Mouse (Mus musculus): ENCODE measurements at regions not wholly inside any gene's neighbourhood (a gene's known extent, or its start where the extent isn't known, plus 50 kb on each side); places are given as distances from the start of the nearest gene placed in this dataset.
A peak's percentile ranks its signal among the peaks of the same experiment; 100 is the strongest.

- TF ChIP-seq POLR2A (IDR thresholded peaks at IDR 0.05; ENCODE audit: borderline replicate concordance, extremely low read depth, insufficient read depth, insufficient read length, poor library complexity, severe bottlenecking) = no peak
- TF ChIP-seq CTCF (IDR thresholded peaks at IDR 0.05; ENCODE audit: borderline replicate concordance, extremely low read depth, insufficient read depth, insufficient read length) = no peak
- DNase-seq (ENCODE audit: low read depth) = no peak
Observed at GRCm38 (mm10) chr5:28630186-28630585, 163.1 kb upstream of the Shh start.

GRCm38 (mm10) chr5:28611885-28612284 lies 144.8 kb upstream of the Shh start:
- TF ChIP-seq POLR2A (IDR thresholded peaks at IDR 0.05; ENCODE audit: borderline replicate concordance, extremely low read depth, insufficient read depth, insufficient read length, poor library complexity, severe bottlenecking) (no peak), CTCF (IDR thresholded peaks at IDR 0.05; ENCODE audit: borderline replicate concordance, extremely low read depth, insufficient read depth, insufficient read length) (no peak)
- DNase-seq (ENCODE audit: low read depth) = peak; percentile 47

GRCm38 (mm10) chr5:28596537-28597314 lies 129.7 kb upstream of the Shh start:
- no peak for TF ChIP-seq POLR2A (IDR thresholded peaks at IDR 0.05; ENCODE audit: borderline replicate concordance, extremely low read depth, insufficient read depth, insufficient read length, poor library complexity, severe bottlenecking)
- TF ChIP-seq CTCF (IDR thresholded peaks at IDR 0.05; ENCODE audit: borderline replicate concordance, extremely low read depth, insufficient read depth, insufficient read length) = no peak

GRCm38 (mm10) chr5:28571347-28571998 lies 104.4 kb upstream of the Shh start:
- no peak for TF ChIP-seq POLR2A (IDR thresholded peaks at IDR 0.05; ENCODE audit: borderline replicate concordance, extremely low read depth, insufficient read depth, insufficient read length, poor library complexity, severe bottlenecking)
- no peak for TF ChIP-seq CTCF (IDR thresholded peaks at IDR 0.05; ENCODE audit: borderline replicate concordance, extremely low read depth, insufficient read depth, insufficient read length)
- DNase-seq (ENCODE audit: low read depth) = no peak

More at GRCm38 (mm10) chr5:28596537-28597314, 129.7 kb upstream of the Shh start:
- DNase-seq (ENCODE audit: low read depth) = no peak

- TF ChIP-seq POLR2A (IDR thresholded peaks at IDR 0.05; ENCODE audit: borderline replicate concordance, extremely low read depth, insufficient read depth, insufficient read length, poor library complexity, severe bottlenecking) (no peak), CTCF (IDR thresholded peaks at IDR 0.05; ENCODE audit: borderline replicate concordance, extremely low read depth, insufficient read depth, insufficient read length) (no peak)
- peak; percentile 14 for DNase-seq (ENCODE audit: low read depth)
Observed at GRCm38 (mm10) chr5:28568417-28568816, 101.4 kb upstream of the Shh start.

GRCm38 (mm10) chr5:28567341-28567905 lies 100.4 kb upstream of the Shh start:
- DNase-seq (ENCODE audit: low read depth) = no peak
- TF ChIP-seq POLR2A (IDR thresholded peaks at IDR 0.05; ENCODE audit: borderline replicate concordance, extremely low read depth, insufficient read depth, insufficient read length, poor library complexity, severe bottlenecking) (no peak), CTCF (IDR thresholded peaks at IDR 0.05; ENCODE audit: borderline replicate concordance, extremely low read depth, insufficient read depth, insufficient read length) (no peak)

- no peak for TF ChIP-seq POLR2A (IDR thresholded peaks at IDR 0.05; ENCODE audit: borderline replicate concordance, extremely low read depth, insufficient read depth, insufficient read length, poor library complexity, severe bottlenecking)
- TF ChIP-seq CTCF (IDR thresholded peaks at IDR 0.05; ENCODE audit: borderline replicate concordance, extremely low read depth, insufficient read depth, insufficient read length) = no peak
- DNase-seq (ENCODE audit: low read depth) = no peak
Observed at GRCm38 (mm10) chr5:28563401-28563800, 96.3 kb upstream of the Shh start.

GRCm38 (mm10) chr5:28562917-28563316 lies 95.9 kb upstream of the Shh start:
- no peak for TF ChIP-seq POLR2A (IDR thresholded peaks at IDR 0.05; ENCODE audit: borderline replicate concordance, extremely low read depth, insufficient read depth, insufficient read length, poor library complexity, severe bottlenecking)
- no peak for TF ChIP-seq CTCF (IDR thresholded peaks at IDR 0.05; ENCODE audit: borderline replicate concordance, extremely low read depth, insufficient read depth, insufficient read length)
- no peak for DNase-seq (ENCODE audit: low read depth)

- TF ChIP-seq CTCF (IDR thresholded peaks at IDR 0.05; ENCODE audit: borderline replicate concordance, extremely low read depth, insufficient read depth, insufficient read length) = no peak
- TF ChIP-seq POLR2A (IDR thresholded peaks at IDR 0.05; ENCODE audit: borderline replicate concordance, extremely low read depth, insufficient read depth, insufficient read length, poor library complexity, severe bottlenecking) = no peak
- no peak for DNase-seq (ENCODE audit: low read depth)
Observed at GRCm38 (mm10) chr5:28553543-28553942, 86.5 kb upstream of the Shh start.

GRCm38 (mm10) chr5:28530202-28530855 lies 63.3 kb upstream of the Shh start:
- TF ChIP-seq POLR2A (IDR thresholded peaks at IDR 0.05; ENCODE audit: borderline replicate concordance, extremely low read depth, insufficient read depth, insufficient read length, poor library complexity, severe bottlenecking) (no peak), CTCF (IDR thresholded peaks at IDR 0.05; ENCODE audit: borderline replicate concordance, extremely low read depth, insufficient read depth, insufficient read length) (no peak)
- no peak for DNase-seq (ENCODE audit: low read depth)

GRCm38 (mm10) chr5:28526435-28526834 lies 59.4 kb upstream of the Shh start:
- TF ChIP-seq POLR2A (IDR thresholded peaks at IDR 0.05; ENCODE audit: borderline replicate concordance, extremely low read depth, insufficient read depth, insufficient read length, poor library complexity, severe bottlenecking) (no peak), CTCF (IDR thresholded peaks at IDR 0.05; ENCODE audit: borderline replicate concordance, extremely low read depth, insufficient read depth, insufficient read length) (no peak)
- DNase-seq (ENCODE audit: low read depth) = no peak
